Mouse (Mus musculus): ENCODE results near the gene Fgr.
A peak's percentile ranks its signal among the peaks of the same experiment; 100 is the strongest.

The Fgr gene

DNA sequence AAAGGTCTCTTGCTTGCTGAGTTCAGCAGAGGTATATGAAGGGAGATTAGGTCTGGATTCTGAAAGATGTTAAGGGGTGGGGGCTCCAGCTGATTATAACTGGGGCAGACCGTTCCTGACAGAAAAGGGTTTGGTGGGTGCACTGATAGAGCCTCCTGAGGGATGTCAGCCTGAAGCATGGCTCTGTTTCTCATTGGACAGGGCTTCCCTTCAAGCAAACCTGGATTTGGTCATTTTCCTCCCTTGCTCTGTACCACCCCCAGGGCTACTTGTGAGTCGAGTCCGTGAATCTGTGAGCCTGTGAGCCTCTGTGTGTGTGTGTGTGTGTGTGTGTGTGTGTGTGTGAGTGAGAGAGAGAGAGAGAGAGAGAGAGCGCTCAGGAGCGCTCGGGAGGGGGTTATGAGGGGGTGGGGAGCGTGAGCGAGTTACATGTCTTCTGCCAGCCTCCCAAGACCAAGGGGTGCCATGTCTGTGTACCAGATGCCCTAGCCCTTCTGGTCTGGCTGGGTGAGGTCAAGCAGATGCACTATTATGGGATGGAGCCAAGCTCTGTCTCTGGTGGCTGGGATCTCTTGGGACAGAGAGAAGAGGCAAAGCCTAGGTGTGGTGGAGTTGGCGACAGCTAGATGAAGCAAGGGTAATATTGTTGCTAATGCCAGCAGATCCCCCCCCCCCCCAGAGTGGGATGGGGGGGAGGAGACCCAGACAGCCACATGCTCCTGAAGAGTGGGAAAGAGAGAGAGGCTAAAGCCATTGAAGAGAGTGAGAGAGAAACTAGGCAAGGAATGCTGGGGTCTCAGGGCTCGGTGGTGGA, 41.2 kb downstream of the Fgr start:
- peak; percentile 25 for DNase-seq (ENCODE audit: low read depth)

DNA sequence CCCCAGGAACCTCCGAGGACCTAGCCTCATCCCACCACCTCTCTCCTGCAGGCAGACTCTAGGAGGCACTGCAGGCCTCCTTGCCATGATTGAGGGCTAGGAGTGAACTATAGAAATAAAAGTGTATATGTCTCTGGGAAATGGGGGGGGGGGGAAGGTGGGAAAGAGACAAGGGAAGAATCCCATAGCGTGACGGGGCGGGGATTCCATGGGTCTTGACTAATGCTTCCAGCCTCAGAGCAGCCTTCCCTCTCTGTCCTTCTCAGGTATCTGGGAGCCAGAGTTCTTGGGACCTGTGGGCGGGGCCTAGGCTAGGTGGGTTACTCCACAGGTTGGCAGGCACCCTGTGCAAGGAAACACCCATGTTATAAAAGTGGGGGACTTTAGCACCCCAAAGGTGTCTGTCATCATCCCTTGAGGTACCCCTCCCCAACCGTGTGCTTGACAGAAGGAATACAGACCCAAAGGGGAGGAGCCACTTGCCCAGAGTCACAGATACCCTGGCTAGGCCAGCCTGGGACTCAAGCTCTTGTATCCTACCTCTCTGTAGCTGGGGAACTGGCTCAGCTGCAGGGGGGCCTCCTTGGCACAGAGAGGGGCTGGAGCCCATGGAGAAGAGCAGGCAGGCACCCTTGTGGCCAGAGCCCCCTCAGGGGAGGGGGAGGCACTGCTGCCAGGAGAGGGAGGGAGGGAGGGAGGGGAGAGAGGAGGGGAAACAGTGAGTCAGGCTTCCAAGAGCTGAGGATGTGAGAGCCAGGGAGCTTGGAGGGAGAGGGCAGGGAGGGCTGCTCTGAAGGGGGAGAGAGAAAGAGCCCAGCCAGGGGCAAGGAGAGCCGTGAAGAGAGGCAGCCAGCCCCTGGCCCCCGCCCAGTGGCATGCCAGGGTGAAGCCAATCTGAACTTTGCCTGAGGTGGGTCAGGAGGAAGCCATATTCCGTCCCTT, 42.1 kb downstream of the Fgr start:
- DNase-seq (ENCODE audit: low read depth), result no peak

DNA sequence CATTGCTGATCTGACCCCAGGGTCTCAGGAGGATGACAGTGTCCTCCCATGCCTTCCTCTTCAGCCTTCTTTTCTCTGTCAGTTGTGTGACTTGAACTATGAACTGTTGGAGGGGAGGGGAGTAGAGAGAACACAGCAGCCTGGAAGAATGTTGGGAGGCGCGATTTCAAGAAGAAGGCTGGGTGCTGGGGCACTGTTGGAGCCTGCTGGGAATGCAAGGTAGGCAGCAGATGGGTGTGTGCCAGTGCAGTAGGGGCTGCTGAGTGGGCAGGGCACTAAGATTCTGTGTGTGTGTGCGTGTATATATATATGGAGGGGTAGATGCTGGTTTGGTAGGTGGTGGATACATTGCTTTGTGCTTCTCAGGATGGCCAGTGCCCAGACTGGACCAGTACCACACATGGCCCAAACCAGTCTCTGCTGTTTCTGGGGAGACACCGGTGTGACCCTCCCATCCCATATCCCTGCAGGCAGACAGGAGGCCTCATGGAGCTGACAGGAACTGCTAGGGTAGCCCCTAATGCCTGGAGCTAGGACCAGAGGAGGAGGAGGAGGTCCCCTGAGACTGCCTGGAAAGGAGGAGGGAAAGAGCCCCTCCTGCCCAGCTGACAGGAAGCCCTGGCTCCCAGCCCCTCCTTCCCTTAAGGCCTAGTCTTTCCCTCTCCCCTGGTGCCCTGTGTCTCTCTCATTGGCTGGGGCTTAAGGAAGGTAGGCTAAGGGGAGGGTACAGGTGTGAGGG, 43.0 kb downstream of the Fgr start:
- DNase-seq (ENCODE audit: low read depth), result no peak

DNA sequence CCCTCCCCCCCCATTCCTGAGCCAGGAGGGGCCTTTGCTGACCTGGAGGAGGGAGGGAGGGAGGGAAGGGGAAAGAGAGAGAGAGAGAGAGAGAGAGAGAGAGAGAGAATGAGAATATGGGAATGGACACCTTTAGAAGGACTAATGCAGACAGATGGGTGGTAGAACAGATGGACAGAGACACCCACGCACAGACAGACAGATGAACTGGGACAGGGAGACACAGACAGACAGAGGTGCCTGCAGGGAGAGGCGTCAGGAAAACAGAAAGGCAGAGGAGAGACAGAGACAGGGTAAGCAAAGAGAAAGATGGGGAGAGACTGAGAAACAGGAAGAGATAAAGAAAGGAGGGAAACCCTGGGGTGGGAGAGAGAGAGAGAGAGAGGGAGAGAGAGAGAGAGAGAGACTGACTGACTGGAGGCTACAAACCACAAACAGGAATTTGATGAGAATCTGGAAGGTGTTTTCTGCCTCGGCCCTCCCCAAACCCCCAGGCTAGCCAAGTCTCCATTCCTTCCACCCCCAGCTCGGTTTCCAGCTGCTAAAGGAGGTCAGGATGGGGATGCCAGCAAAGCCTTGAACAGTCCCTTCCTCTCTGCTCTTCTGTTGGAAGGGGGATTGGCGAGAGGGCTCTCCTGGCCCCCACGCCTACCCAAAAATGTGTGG, 43.8 kb downstream of the Fgr start:
- no peak for DNase-seq (ENCODE audit: low read depth)

DNA sequence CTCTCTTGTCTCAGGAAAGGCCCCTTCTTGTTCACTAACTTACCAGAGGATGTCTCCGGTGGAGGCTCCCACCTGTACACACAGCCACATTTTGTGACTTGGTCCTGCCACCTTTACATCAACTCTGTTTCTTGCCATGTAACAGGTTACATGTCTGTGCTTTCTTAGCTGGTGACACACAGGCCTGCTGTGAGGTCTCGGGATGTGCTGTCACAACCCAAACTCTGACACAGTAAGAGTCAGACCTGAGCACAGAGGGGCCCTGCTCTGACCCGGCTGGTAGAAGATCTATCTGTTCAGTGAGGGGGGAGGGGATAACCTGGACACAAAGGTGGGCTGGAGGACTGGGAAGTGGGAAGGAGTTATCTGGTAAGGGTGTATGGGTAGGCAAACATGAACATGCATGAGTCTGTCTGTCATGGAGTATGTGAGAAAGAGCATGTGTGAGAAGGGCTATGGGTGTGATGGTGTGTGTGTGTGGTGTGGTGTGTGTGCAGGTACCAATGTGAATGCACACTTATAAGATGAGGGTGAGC, 44.4 kb downstream of the Fgr start:
- no peak for DNase-seq (ENCODE audit: low read depth)

DNA sequence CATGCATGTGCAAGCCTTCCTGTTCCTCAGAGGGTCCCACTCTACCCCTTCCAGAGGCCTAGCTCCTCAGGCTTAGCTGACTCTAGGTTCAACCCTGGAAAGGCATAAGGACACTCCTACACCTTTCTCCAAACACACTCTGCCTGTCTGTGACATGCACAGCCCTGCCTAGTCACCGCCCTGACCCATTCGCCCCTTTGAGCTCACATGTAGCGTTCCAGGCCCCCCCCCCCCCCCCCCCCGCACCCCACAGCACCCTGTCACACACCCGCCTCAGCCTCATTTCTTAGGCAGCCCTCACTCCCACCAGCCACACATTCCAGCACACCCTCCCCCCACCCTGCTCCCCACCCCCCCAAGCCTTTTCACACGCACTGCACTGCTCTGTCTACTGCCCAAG, 46.8 kb downstream of the Fgr start:
- DNase-seq (ENCODE audit: low read depth), result no peak

DNA sequence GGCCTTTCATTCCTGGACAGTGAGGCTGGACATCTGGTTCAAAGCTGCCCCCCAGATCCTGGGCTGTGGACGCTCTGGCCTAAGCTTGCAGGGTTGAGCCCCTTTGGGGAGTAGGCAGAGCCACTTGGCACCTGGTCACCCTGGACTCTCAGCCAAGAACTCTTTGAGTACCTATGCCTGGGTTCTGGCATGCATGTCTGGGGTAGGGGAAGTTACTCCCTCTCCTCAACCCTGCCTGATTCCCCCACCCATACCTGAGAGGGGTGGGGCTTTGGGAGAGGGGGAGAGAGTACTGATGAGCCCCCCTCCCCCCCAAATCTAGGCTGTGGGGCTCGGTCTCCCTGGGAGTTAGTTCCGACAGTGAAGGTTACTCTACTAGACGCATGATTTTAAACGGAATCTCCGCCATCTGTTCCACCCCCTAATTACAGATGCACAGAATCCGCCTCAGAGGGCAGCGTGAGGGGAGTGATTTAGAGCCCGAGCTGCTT, 47.3 kb downstream of the Fgr start:
- no peak for DNase-seq (ENCODE audit: low read depth)

DNA sequence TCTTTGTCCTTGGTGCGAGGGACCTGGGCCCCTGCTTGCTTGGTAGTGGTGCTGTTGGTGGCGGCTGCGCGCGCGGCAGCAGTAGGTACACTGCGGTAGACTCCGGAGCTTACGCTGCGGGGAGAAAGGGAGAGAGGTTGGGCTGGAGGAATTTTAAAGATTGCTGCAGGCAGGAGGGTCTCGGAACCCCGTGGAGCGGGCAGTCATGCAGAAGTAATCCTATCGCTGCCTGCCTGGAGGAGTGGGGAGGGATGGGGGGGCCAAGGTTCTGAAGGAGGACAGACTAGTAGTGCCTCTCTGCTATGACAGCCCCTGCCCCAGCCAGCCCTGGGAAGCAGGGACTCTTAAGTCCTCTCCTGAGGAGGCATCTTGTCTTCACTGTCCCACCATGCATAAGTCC, 48.3 kb downstream of the Fgr start:
- no peak for DNase-seq (ENCODE audit: low read depth)

DNA sequence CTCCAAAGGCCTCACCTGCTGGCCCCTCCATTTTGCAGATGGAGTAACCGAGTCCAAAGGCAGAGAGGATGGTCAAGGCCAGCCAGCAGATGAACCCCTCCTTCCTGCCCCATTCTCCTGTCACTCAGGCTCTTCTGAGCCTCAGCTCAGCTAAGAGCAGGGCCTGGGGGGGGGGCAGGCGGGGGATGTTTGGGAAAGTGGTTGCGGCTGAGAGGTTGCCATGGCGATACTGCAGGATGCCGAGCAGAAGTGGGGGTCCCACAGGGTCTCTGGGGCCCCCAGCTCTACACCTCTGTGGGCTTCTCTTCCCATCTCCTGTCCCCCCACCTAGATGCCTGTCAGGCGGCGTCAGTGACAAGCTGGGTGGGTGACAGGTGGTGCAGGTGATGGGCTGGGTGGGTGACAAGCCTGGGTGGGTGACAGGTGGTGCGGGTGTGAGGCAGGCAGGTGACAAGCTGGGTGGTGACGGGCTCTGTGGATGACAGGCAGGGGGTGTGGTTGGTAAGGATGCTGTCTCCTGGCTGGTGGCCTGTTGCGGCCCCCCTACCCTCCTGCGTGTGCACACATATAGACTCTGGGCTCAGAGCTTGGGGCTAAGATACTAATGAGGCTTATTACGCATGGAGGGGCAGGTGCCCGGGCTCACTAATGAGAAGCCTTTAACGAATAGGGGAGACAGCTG, 49.2 kb downstream of the Fgr start:
- DNase-seq (ENCODE audit: low read depth), result no peak

DNA sequence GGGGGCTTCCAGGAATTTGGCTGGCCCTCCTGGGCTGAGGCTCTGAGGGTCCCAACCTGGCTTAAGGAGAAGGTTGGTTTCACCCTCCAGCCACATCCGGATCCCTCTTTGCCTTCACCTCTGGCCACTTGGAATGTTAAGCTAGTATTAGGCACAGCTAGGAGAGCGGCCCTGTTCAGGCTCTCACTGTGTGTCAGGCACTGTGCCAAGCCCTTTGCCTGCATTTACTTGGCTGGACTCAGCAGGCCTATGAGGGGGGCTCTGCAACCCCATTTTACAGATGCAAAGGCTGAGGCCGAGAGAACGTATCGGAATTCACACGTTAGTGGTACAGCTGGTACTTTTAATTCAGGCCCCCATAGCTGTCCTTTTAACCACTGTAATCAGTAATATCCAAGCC, 49.7 kb downstream of the Fgr start:
- no peak for DNase-seq (ENCODE audit: low read depth)

DNA sequence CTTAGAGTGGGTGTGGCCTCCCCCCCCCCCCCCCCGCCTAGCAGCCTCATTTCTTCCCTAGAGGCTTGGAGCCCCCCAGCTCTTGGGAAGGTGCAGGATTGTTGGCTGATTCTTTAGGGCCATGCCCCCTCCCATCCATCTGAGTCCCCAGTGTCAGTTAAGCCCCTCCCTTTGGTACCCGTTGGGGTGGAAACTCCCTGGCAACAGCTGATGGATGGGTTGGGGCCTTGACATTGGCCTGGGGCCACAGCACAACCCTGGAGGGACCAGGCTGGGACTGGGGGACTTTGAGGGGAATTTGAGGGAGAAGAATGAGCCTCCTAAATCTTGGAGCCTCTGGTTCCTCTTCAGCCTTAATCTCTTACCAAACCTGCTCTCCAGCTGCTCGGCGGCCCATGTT, 50.5 kb downstream of the Fgr start:
- no peak for DNase-seq (ENCODE audit: low read depth)

DNA sequence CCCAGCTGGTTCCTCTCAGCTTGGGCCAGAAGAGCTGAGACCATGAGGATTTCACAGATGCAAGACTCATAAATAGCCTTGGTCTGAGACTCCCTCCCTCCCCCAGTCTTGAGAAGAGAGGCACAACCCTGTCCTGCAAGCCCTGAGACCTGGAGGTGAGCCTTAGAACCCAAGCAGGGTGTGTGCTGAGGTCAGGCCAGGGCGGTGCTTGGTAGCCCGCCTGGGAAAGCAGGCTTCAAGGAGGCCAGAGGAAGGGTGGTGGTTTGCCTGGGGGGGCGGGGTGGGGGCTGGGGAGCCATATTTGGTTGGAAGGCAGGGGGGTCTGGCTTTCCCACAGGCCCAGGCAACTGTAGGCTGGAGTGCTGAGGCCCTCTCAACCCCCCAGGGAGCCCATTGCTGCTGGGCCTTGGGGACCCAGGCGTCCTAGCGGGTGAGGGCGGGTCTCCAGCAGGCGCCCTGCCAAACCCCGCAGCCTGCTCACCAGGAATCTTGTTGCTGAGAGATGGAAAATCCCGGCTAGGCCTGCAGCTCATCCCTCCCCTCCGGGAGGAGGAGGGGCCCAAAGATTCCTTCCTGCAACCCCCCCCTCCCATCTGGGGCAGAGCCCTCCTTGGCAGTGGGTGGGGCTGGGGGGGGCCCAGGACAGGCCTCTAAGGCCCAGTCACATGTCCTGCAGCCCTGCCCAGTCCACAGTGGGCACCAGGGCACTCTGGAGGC, 51.2 kb downstream of the Fgr start:
- DNase-seq (ENCODE audit: low read depth), result no peak

DNA sequence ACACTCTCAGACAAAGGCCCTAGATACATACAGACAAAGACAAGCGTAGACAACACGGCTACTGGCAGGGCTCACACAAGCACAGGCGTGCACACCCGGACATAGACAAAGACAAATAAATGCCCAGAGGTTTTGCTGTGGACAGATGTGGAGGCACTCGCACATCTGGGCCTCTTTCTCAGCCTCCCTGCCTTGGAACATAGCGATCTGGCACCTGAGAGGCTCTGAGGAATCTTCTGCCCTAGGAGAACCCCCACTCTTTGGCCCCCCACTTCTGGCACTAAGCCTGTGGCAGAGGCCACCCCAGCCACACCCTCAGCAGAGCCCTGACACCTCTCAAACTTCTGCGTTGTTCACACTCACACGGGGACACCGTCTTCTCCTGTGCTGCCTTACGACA, 52.4 kb downstream of the Fgr start:
- no peak for DNase-seq (ENCODE audit: low read depth)

DNA sequence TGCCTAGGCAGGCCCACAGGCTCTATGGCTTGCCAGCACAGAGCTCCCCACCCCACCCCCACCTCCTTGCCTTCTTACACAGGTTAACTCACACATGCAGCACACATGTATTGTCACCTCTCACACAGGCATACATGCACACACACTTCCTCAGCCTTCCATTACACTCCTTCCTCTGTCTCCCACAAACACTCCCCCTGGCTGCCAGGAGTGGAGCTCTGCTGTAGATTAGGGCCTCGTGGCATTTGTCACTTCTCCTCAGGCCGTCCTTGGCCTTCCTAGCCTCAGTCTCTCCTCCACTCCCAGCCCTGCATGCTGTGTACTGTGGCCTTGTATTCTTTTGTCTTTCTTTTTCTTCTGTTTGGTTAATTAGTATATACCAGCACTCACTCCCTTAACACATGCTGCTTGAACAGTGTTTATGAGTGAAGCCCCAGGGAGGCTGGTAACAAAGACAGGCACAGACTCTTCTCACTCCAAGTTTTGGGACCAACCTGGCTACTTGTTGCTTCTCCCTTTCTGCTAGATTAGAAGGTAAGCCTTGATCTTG, 53.0 kb downstream of the Fgr start:
- no peak for DNase-seq (ENCODE audit: low read depth)

DNA sequence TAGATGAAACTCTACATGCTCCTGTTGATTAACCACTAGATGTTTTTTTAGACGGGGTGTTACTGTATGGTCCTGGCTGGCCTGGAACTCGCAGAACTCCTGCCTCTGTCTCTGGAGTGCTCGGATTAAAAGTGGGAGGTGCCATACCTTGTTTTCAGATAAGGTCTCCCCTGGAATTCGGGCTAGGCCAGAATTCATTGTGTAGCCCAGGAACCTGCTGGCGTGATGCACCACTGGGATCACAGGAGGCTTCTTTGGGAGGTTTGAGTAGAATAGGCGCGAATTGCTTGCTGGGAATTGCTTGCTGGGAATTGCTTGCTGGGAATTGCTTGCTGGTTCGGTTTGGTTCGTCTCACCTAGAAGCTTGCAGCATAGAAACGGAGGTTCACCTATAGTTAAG, 53.8 kb downstream of the Fgr start:
- DNase-seq (ENCODE audit: low read depth), result no peak

DNA sequence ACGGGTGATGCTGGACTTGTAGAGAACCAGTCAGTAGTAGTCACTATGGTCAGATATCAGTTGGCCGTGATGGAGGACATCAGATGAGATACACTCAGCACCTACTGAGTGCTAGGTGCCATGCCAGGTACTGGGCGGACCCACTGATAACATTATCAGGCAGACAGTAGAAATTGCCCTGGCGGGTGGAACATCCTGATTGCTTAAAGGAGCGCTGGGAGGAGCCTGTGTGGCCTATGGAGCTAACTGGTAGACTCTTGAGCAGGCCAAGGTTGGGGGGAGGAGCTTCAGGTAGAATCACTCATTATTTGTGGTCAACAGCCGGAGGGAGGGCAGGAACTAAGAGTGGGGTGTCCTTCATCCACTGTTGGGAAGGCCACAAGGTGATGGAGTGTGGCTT, 54.3 kb downstream of the Fgr start:
- no peak for DNase-seq (ENCODE audit: low read depth)

DNA sequence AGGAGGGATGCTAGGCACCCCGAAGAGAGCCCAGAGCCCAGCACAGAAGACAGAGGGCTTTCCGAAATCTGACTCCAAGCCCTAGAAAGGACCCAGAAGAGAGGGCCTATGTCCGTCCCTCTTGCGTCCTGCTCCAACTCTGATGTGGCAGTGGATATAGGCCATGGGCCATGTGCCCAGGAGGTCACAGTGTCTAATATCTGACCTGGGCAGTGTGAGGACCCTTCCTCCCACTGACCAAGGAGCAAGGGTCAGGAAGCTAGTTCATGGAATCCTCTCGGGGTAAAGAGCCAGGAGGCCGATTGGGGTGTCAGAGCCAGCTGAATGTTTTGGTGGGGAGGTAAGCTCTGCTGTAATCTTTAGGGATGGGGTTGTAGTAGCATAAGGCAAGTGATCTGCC, 55.0 kb downstream of the Fgr start:
- DNase-seq (ENCODE audit: low read depth), result no peak

DNA sequence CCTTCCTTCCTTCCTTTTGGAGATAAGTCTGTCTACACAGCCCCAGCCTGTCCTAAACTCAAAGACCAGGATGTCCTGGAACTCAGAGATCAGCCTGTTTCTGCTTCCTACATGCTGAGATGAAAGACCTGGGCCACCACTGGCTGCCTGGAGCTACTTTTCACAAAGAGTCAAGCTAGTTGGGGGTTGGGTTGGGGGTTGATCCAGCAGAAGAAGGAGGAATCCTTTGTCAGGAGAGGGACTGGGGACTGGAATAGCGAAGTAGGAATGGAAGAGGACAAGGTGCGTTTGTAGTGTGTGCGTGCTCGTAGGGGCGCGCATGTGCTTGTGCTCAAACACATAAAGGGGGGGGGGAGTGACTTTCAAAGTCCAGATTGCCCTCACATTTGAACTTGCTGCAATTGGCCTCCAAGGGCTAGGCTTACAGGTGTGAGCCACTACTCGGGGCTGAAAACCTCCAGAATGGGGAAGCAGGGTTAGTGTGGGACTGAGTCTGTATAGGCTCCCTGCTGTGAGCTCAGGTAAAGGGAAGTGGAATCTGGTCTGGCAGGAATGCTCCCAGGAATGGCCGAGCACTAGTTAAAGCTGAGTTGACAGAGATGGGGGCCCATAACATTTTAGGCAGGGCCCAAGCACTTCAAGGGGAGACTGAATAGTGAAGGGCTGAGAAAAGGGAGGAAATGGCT, 58.7 kb downstream of the Fgr start:
- no peak for DNase-seq (ENCODE audit: low read depth)

DNA sequence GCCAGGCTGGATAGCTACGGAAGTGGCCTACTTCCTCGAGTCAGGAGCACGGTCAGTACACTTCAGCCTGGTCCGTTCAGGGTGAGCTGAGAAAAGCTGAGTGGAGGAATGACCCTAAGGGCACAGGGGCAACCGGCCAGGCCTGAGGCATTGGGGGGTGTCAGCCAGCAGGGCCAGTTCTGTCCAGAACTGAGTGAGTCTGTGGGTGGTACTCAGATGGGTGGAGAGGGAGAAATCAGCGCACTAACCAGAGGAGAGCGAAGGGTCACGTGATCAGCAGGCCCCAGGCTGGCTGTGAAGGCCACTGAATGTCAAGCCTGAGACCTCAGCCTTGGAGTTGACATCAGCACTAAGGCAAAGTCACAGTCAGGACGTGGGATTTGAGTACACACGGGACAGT, 60.6 kb downstream of the Fgr start:
- DNase-seq (ENCODE audit: low read depth), result no peak

All from induced T-regulatory cell, adult 2 months (primary cell).